Mouse (Mus musculus) G1E (cell line): ENCODE measurements at regions not wholly inside any gene's neighbourhood (a gene's known extent, or its start where the extent isn't known, plus 50 kb on each side); places are given as distances from the start of the nearest gene placed in this dataset.

Experiments
- ATAC-seq: 2 replicates; pipeline ENCODE4 v1.8.0; 2016; ENCODE audit warnings: mild to moderate bottlenecking; ENCODE audit not compliant: insufficient number of reproducible peaks, poor library complexity, low FRiP score, severe bottlenecking; ENCODE audit errors: extremely low read depth
- DNase-seq: peaks from one replicate; pipeline ENCODE4 v3.0.0; 2012; ENCODE audit warnings: low spot score
- H3K27me3 ChIP-seq: 2 replicates; pipeline ENCODE4 v1.6.1; 2012; ENCODE audit warnings: mild to moderate bottlenecking, low read length, inconsistent platforms; ENCODE audit not compliant: insufficient read depth
- H3K36me3 ChIP-seq: replicated peaks from 2 replicates; pipeline ENCODE3; 2012; ENCODE audit warnings: mild to moderate bottlenecking, inconsistent platforms
- H3K4me1 ChIP-seq: 2 replicates; pipeline ENCODE4 v1.6.1; 2012; ENCODE audit warnings: low read depth, low read length, inconsistent platforms, mixed read lengths; ENCODE audit not compliant: insufficient read depth
- H3K4me3 ChIP-seq: 2 replicates; pipeline ENCODE4 v1.5.1; 2012; ENCODE audit warnings: low read depth, mild to moderate bottlenecking, inconsistent platforms, low read length, moderate library complexity, mixed read lengths
- H3K9me3 ChIP-seq: replicated peaks from 2 replicates; pipeline ENCODE4 v1.6.1; 2012; ENCODE audit warnings: inconsistent platforms
- CTCF ChIP-seq: IDR thresholded peaks from 2 replicates; pipeline ENCODE4 v1.5.1; 2012; ENCODE audit warnings: low read depth, low read length, inconsistent platforms, mixed read lengths
- GATA1 ChIP-seq: IDR thresholded peaks from 2 replicates; pipeline ENCODE4 v1.6.1; 2012; ENCODE audit warnings: borderline replicate concordance, low read length, inconsistent platforms, mixed read lengths
- GATA2 ChIP-seq: IDR thresholded peaks from 2 replicates; pipeline ENCODE4 v1.6.1; 2012; ENCODE audit warnings: low read depth, low read length, inconsistent platforms, borderline replicate concordance
- POLR2AphosphoS5 ChIP-seq: IDR thresholded peaks from 2 replicates; pipeline ENCODE4 v1.6.1; 2012; ENCODE audit warnings: low read depth, low read length, inconsistent platforms; ENCODE audit not compliant: insufficient replicate concordance
- TAL1 ChIP-seq: conservative IDR thresholded peaks from 2 replicates; pipeline ENCODE4 v1.6.1; 2012; ENCODE audit warnings: low read depth, low read length, inconsistent platforms, mixed read lengths

DNA sequence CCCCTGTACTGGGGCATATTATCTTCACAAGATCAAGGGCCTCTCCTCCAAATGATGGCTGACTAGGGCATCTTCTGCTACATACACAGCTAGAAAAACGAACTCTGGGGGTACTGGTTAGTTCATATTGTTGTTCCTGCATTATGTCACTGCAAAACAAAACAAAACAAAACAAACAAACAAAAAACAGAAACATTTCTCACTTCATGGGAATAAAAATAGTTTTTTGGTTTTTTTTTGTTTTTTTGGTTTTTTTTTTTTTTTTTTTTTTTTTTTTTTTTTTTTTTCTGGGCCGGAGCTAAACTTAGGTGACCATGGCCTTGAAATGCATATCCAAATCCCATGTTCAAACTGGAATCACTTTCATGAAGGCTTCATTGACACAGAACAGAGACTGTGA, 1184.4 kb downstream of the Efna5 start:
- Histone ChIP-seq H3K36me3 (no peaks in the 10 kb centered on the region), H3K4me3 (no peak overlapping the region), H3K27me3 (no peaks in the 10 kb centered on the region), H3K4me1 (no peaks in the 10 kb centered on the region), H3K9me3 (no peaks in the 10 kb centered on the region)
- DNase-seq, result no peak
- TF ChIP-seq TAL1, result no peak
- TF ChIP-seq CTCF, result no peak
- TF ChIP-seq GATA1, result no peak
- no peak for TF ChIP-seq POLR2AphosphoS5
- no peak for TF ChIP-seq GATA2
- no peak for ATAC-seq

DNA sequence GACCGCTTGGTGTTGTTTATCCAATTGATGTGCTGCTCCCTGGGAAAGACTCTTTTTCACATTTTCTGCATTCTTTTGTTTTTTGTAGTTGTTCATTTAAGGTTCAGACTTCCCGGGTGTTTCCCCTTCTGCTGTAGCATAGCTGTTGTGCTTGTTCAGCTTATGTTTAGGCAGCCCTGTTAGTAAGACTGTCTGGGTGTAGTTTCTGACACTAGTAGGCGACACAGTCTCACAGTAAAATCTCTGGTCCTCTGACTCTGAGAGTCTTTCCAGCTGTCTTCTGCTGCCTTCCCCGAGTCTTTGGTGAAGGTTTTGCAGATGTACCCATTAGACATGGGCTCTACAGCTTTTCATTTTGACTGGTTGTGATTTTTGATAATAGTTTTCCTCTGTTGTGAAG, 1194.8 kb downstream of the Efna5 start:
- H3K4me3 ChIP-seq, result no peak overlapping the region
- no peaks in the 10 kb centered on the region for H3K27me3 ChIP-seq
- ATAC-seq, result no peak
- DNase-seq, result no peak
- no peaks in the 10 kb centered on the region for H3K4me1 ChIP-seq
- no peaks in the 10 kb centered on the region for H3K36me3 ChIP-seq
- TF ChIP-seq POLR2AphosphoS5, result no peak
- no peak for TF ChIP-seq TAL1
- no peak for TF ChIP-seq GATA1
- no peak for TF ChIP-seq CTCF
- no peak for TF ChIP-seq GATA2
- H3K9me3 ChIP-seq, result 0 out of 2 replicates have a peak, but pooled peaks cover 1% of the 10 kb centered on the region

DNA sequence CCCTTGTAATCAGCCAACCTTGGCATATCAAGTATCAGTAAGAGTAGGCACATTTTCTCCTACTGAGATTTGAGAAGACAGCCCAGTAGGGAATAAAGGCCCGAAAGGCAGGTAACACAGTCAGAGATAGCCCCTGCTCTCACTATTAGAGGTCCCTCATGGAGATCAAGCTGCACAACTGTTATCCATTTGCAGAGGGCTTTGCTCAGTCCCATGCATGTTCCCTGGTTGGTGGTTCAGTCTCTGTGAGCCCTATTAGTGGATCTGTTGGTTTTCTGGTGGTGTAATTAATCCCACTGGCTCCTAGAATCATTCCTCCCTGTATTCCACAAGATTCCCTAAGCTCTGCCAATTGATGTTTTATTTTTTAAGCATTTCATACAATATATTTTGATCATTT, 1196.6 kb downstream of the Efna5 start:
- no peak for TF ChIP-seq CTCF
- TF ChIP-seq GATA1, result no peak
- no peak for TF ChIP-seq GATA2
- no peak for TF ChIP-seq POLR2AphosphoS5
- no peak for TF ChIP-seq TAL1
- Histone ChIP-seq H3K9me3 (0 out of 2 replicates have a peak, but pooled peaks cover 1% of the 10 kb centered on the region), H3K4me3 (no peak overlapping the region), H3K27me3 (no peaks in the 10 kb centered on the region), H3K36me3 (no peaks in the 10 kb centered on the region), H3K4me1 (no peaks in the 10 kb centered on the region)
- DNase-seq (no peak), ATAC-seq (no peak)

DNA sequence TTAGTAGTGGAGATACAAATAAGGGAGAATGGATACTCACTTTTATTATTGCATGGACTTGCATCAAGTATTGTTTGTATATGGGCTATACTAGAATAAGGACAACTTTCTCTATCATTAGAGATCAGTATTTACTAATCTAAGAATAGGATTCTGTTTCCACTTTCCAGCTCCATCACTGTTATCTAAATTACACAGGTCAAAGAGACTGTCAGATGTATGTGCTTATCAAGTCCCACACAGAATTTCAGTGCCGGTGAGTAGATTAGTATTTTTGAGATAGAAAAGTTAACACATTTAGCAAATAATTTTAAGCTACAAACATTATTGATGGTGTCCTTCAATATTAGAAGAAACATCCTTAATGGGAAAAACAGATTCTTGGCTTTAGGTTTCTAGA, 1210.5 kb downstream of the Efna5 start:
- DNase-seq, result no peak
- Histone ChIP-seq H3K27me3 (no peaks in the 10 kb centered on the region), H3K4me3 (no peak overlapping the region), H3K4me1 (no peaks in the 10 kb centered on the region), H3K9me3 (no peaks in the 10 kb centered on the region), H3K36me3 (no peaks in the 10 kb centered on the region)
- peak; percentile 41; the same call in 1 of the 2 replicates for ATAC-seq
- TF ChIP-seq POLR2AphosphoS5 (no peak), GATA2 (no peak), GATA1 (no peak), CTCF (no peak), TAL1 (no peak)

DNA sequence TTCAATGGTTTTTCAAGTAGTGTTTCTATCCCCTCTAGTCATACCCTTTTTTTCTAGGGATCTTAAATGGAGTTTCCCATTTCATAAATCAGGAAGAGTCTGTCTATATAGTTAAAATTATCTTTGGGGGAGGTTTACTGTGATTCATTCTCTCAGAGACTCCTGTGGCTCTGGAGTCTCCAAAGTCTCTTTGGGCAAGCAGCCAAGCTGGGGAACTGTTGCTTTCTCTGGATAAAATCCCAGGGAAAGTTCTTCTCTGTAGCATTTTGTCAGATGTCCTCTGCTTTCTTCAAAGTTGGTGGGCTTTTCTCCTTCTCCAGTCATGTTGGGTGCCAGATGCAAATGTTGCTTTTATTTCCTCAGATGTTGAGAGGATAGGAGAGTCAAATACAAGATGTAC, 1213.7 kb downstream of the Efna5 start:
- no peaks in the 10 kb centered on the region for H3K4me1 ChIP-seq
- ATAC-seq, result no peak
- DNase-seq, result no peak
- H3K36me3 ChIP-seq, result no peaks in the 10 kb centered on the region
- 0 out of 2 replicates have a peak, but pooled peaks cover 4% of the 10 kb centered on the region for H3K9me3 ChIP-seq
- no peak for TF ChIP-seq CTCF
- TF ChIP-seq TAL1, result no peak
- TF ChIP-seq GATA1, result no peak
- TF ChIP-seq POLR2AphosphoS5, result no peak
- TF ChIP-seq GATA2, result no peak
- no peaks in the 10 kb centered on the region for H3K27me3 ChIP-seq
- H3K4me3 ChIP-seq, result no peak overlapping the region

DNA sequence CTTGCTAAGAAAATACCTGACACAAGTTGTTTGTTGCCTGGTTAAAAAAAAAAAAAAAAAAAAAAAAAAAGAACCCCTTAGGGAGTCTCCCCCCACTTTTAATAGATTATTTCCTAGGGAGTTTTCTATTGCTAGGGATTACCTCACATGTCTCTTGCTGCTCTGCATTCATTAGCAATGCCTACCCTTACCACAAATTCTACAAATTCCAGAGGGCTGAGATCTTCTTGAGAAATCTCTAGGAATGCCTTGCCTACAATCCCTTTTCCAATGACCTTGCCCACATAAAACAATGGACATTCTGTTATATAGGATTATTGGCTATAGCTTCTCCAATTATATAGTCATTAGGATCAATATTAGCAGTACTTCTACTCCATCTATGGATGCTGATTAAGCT, 1216.2 kb downstream of the Efna5 start:
- ATAC-seq (no peak), DNase-seq (no peak)
- Histone ChIP-seq H3K9me3 (0 out of 2 replicates have a peak, but pooled peaks cover 4% of the 10 kb centered on the region), H3K36me3 (no peaks in the 10 kb centered on the region), H3K4me1 (no peaks in the 10 kb centered on the region), H3K27me3 (no peaks in the 10 kb centered on the region), H3K4me3 (no peak overlapping the region)
- TF ChIP-seq TAL1 (no peak), GATA1 (no peak), CTCF (no peak), POLR2AphosphoS5 (no peak)

DNA sequence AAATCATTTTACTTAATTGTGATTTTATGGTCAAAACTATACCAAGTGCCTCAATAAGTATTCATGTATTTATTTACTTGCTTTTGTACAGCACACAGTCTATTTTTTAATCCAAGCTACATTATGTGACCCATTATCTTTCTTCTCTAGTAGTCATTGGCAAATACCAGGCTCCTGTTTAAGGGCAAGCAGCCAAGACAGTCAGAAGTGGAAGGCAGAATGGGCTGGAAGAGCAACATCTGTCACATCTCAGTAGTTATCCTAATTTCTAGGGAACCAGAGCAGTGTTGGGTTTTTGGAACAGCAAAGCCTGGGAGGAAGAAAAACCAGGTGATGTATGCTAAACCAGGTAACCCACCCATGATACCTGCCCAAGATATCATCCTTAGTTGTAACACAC, 1233.5 kb downstream of the Efna5 start:
- Histone ChIP-seq H3K4me3 (no peak overlapping the region), H3K4me1 (no peaks in the 10 kb centered on the region), H3K27me3 (no peaks in the 10 kb centered on the region), H3K36me3 (no peaks in the 10 kb centered on the region), H3K9me3 (no peaks in the 10 kb centered on the region)
- TF ChIP-seq TAL1 (no peak), CTCF (no peak)
- DNase-seq, result no peak
- no peak for ATAC-seq
